Mouse (Mus musculus) stomach, postnatal 0 days (tissue): ENCODE data around the gene C2cd5. TPM values are rescaled to one million over a fixed set of nuclear protein-coding genes. Genes with fewer than 3 reads are reported as not detected.
A peak's percentile ranks its signal among the peaks of the same experiment; 100 is the strongest.

Source experiments
- ATAC-seq: fragments of 200-750 bp; cut with Nextera tagmentation; 2 replicates; pipeline ENCODE4 v1.8.0; 2017; ENCODE audit not compliant: low FRiP score, low TSS enrichment
- DNase-seq: peaks from one replicate; pipeline ENCODE4 v3.0.0-alpha.2; 2016; ENCODE audit warnings: low spot score
- H3K27ac ChIP-seq: fragments of 300-500 bp; sonication (generic); replicated peaks from 2 replicates; pipeline ENCODE4 v1.5.1; 2014; ENCODE audit warnings: mild to moderate bottlenecking, control low read depth
- H3K27me3 ChIP-seq: fragments of 300-500 bp; sonication (generic); 2 replicates; pipeline ENCODE4 v1.6.1; 2014; ENCODE audit warnings: low read length; ENCODE audit not compliant: control insufficient read depth, insufficient read depth
- H3K36me3 ChIP-seq: fragments of 300-500 bp; sonication (generic); 2 replicates; pipeline ENCODE4 v1.6.1; 2014; ENCODE audit warnings: low read length, mixed read lengths; ENCODE audit not compliant: control insufficient read depth, insufficient read depth
- H3K4me1 ChIP-seq: fragments of 300-500 bp; sonication (generic); replicated peaks from 2 replicates; pipeline ENCODE4 v1.6.1; 2014; ENCODE audit warnings: antibody characterized with exemption; ENCODE audit not compliant: control insufficient read depth, insufficient read depth
- H3K4me2 ChIP-seq: fragments of 300-500 bp; sonication (generic); replicated peaks from 2 replicates; pipeline ENCODE4 v1.6.1; 2014; ENCODE audit warnings: low read depth, mild to moderate bottlenecking, control low read depth, moderate library complexity
- H3K4me3 ChIP-seq: fragments of 300-500 bp; sonication (generic); 2 replicates; pipeline ENCODE4 v1.5.1; 2014; ENCODE audit warnings: low read depth, low read length, control low read depth
- H3K9ac ChIP-seq: fragments of 300-500 bp; sonication (generic); 2 replicates; pipeline ENCODE4 v1.6.1; 2014; ENCODE audit warnings: mild to moderate bottlenecking, low read length, control low read depth, mixed read lengths
- H3K9me3 ChIP-seq: fragments of 300-500 bp; sonication (generic); 2 replicates; pipeline ENCODE4 v1.6.1; 2016; ENCODE audit warnings: low read length; ENCODE audit not compliant: control insufficient read depth
- CTCF ChIP-seq: IDR thresholded peaks from 2 replicates; pipeline ENCODE4 v1.5.1; 2016; ENCODE audit warnings: antibody characterized with exemption, low read depth, mild to moderate bottlenecking, moderate library complexity
- EP300 ChIP-seq: optimal IDR thresholded peaks from 2 replicates; pipeline ENCODE3; 2016; ENCODE audit warnings: antibody characterized with exemption
- WGBS: fragments of 180-500 bp; shearing (Covaris S2); extraction: QIAGEN DNeasy Blood & Tissue Kit; methylation state at CpG from one replicate; pipeline ENCODE4 v1.1.7; 2014; 5-methylcytosine and 5-hydroxymethylcytosine counted together
- polyA plus RNA-seq: library from polyadenylated mRNA; unstranded; fragments of >200 nt; fragmentation: Nextera tagmentation; extraction: Ambion mirVana; gene quantifications from 2 replicates; pipeline ENCODE4 v1.2.1, GENCODE M21; 2015

C2cd5 gene
- polyA plus RNA-seq, 1 experiment from 2014 or later, result 7.7 TPM

DNA sequence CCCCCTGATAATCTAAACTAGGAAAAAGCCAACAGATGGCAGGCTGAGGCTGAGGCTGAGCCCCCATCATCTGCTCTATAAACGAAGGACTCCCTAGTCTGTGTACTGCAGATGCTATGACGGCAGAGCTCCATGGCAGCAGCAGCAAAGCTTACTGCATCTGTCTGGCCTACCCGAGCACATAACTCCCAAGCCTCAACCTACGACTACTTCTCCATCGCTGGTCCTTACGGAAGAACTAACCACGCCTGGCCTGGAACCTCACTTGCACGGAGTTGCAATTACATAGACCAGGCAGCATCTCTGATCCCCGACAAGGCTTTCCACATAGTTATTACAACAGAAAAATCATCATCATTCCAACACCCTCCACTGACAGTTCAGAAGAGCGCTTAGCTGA, 23.5 kb downstream of the C2cd5 start:
- Histone ChIP-seq H3K4me3 (no peak overlapping the region), H3K4me2 (no peak overlapping the region), H3K27ac (no peak overlapping the region), H3K9ac (no peak overlapping the region), H3K9me3 (no peaks in the 10 kb centered on the region), H3K36me3 (peaks cover 2% of the 10 kb centered on the region; the same call in 1 of the 2 replicates), H3K4me1 (no peaks in the 10 kb centered on the region), H3K27me3 (no peaks in the 10 kb centered on the region)
- TF ChIP-seq EP300 (no peak), CTCF (no peak)
- 75% methylated on average over 10 of the region's 10 CpGs for WGBS
- ATAC-seq (no peak), DNase-seq (no peak)

- ATAC-seq (no peak), DNase-seq (no peak)
- H3K9me3 ChIP-seq, result no peaks in the 10 kb centered on the region
- H3K4me3 ChIP-seq, result no peak overlapping the region
- no peaks in the 10 kb centered on the region for H3K4me1 ChIP-seq
- no peaks in the 10 kb centered on the region for H3K27me3 ChIP-seq
- H3K27ac ChIP-seq, result no peak overlapping the region
- WGBS, result 92% methylated on average over 1 of the region's 1 CpGs
- H3K9ac ChIP-seq, result no peak overlapping the region
- H3K36me3 ChIP-seq, result no peaks in the 10 kb centered on the region; the same call in 1 of the 2 replicates
- H3K4me2 ChIP-seq, result no peak overlapping the region
- TF ChIP-seq EP300 (no peak), CTCF (no peak)
Measured at GRCm38 (mm10) chr6:143073914-143074313, 26.0 kb downstream of the C2cd5 start.

GRCm38 (mm10) chr6:143073476-143073875, 26.5 kb downstream of the C2cd5 start:
- no peaks in the 10 kb centered on the region for H3K9me3 ChIP-seq
- H3K4me2 ChIP-seq, result no peak overlapping the region
- H3K36me3 ChIP-seq, result no peaks in the 10 kb centered on the region; the same call in 1 of the 2 replicates
- no peak for ATAC-seq
- H3K4me3 ChIP-seq, result no peak overlapping the region
- H3K27me3 ChIP-seq, result no peaks in the 10 kb centered on the region
- no peaks in the 10 kb centered on the region for H3K4me1 ChIP-seq
- 82% methylated on average over 6 of the region's 6 CpGs for WGBS
- H3K27ac ChIP-seq, result no peak overlapping the region
- no peak overlapping the region for H3K9ac ChIP-seq
- TF ChIP-seq CTCF (no peak), EP300 (no peak)
- DNase-seq, result no peak

DNA sequence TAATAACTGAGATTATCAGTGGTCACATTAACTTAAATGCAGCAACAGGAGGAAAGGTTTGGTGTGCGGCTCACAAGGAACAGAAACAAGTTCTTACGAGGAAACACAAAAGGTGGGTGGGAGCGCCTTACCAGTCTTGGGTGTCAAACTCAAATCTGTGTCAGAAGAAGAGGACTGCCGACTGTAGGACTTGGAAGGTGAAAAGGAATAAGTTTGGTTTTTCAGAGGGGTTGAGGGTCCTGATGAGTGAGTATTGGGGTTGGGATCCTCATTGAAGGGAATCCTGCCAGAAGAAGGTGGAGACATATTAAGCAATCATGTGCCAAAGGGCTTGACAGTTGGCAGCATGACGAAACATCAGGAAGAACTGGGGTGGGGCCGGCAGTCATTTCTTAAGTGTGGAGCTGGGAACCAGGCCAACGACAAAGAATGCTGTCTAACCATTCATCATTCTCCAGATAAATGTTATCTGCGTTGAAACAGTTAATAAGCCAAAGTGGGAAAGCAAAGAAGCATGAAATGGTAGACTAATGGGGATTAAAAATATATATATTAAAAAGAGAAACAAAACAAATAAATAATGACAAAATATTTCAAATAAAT, 27.4 kb downstream of the C2cd5 start:
- Histone ChIP-seq H3K4me2 (no peak overlapping the region), H3K27me3 (no peaks in the 10 kb centered on the region), H3K4me3 (no peak overlapping the region), H3K9me3 (no peaks in the 10 kb centered on the region), H3K27ac (0 out of 2 replicates have a peak overlapping the region, but pooled peaks have one; percentile 9), H3K4me1 (no peaks in the 10 kb centered on the region), H3K36me3 (no peaks in the 10 kb centered on the region; the same call in 1 of the 2 replicates), H3K9ac (no peak overlapping the region)
- peak; percentile 56; the same call in 1 of the 2 replicates for ATAC-seq
- no peak for TF ChIP-seq EP300
- no peak for TF ChIP-seq CTCF
- no peak for DNase-seq
- WGBS, result 47% methylated on average over 8 of the region's 8 CpGs

- no peak overlapping the region for H3K4me2 ChIP-seq
- no peaks in the 10 kb centered on the region for H3K4me1 ChIP-seq
- ATAC-seq (no peak), DNase-seq (no peak)
- H3K27ac ChIP-seq, result no peak overlapping the region
- no peaks in the 10 kb centered on the region for H3K27me3 ChIP-seq
- no peak overlapping the region for H3K9ac ChIP-seq
- no peaks in the 10 kb centered on the region for H3K9me3 ChIP-seq
- H3K36me3 ChIP-seq, result no peaks in the 10 kb centered on the region; the same call in 1 of the 2 replicates
- no peak overlapping the region for H3K4me3 ChIP-seq
- TF ChIP-seq EP300 (no peak), CTCF (no peak)
- WGBS, result 83% methylated on average over 9 of the region's 9 CpGs
Measured at GRCm38 (mm10) chr6:143070736-143071135, 29.2 kb downstream of the C2cd5 start.

- Histone ChIP-seq H3K36me3 (no peaks in the 10 kb centered on the region; the same call in 1 of the 2 replicates), H3K27me3 (no peaks in the 10 kb centered on the region), H3K4me1 (no peaks in the 10 kb centered on the region), H3K4me3 (no peak overlapping the region), H3K9me3 (no peaks in the 10 kb centered on the region), H3K9ac (no peak overlapping the region), H3K4me2 (no peak overlapping the region), H3K27ac (no peak overlapping the region)
- ATAC-seq, result no peak
- WGBS, result 85% methylated on average over 5 of the region's 5 CpGs
- TF ChIP-seq CTCF, result no peak
- TF ChIP-seq EP300, result no peak
- no peak for DNase-seq
Measured at GRCm38 (mm10) chr6:143070019-143070418, 29.9 kb downstream of the C2cd5 start.
